Mouse (Mus musculus) lung, adult 2 months (tissue): ENCODE results near the gene Hmgcll1.

ENCODE experiments used
- CTCF ChIP-seq: fragments of 200-500 bp; IDR thresholded peaks from 2 replicates; pipeline ENCODE4 v1.5.1; 2011; ENCODE audit warnings: mild to moderate bottlenecking, low read length, control low read depth; ENCODE audit not compliant: insufficient read depth
- POLR2A ChIP-seq: fragments of 200-500 bp; IDR thresholded peaks from 2 replicates; pipeline ENCODE4 v1.6.1; 2011; ENCODE audit warnings: low read depth, mild to moderate bottlenecking, control low read depth, low read length, borderline replicate concordance; ENCODE audit errors: extremely low read depth

- TF ChIP-seq POLR2A, result no peak
- TF ChIP-seq CTCF, result no peak
Measured at GRCm38 (mm10) chr9:76014631-76015531, at the start of gene Hmgcll1.
